Mouse (Mus musculus): ENCODE results near the gene St8sia1. TPM values are rescaled to one million over a fixed set of nuclear protein-coding genes. Genes with fewer than 3 reads are reported as not detected.

St8sia1 gene
- polyA plus RNA-seq, 1 experiment from 2014 or later: 2.4 TPM

GRCm38 (mm10) chr6:142915464-142915863 lies 48.8 kb downstream of the St8sia1 start:
- ATAC-seq (replicated peaks; ENCODE audit: low FRiP score) (no peak), DNase-seq (ENCODE audit: low spot score) (no peak)
- WGBS: 80% methylated on average over 5 of the region's 5 CpGs
- no peak overlapping the region for H3K27ac ChIP-seq (ENCODE audit: low read depth, low read length)
- no peaks in the 10 kb centered on the region for H3K9me3 ChIP-seq (ENCODE audit: control insufficient read depth, low read length)
- H3K4me1 ChIP-seq (replicated peaks; ENCODE audit: control insufficient read depth, insufficient read depth, low read length): 0 out of 2 replicates have a peak, but pooled peaks cover 2% of the 10 kb centered on the region
- no peak overlapping the region for H3K4me3 ChIP-seq (ENCODE audit: low read depth, low read length)
- no peak overlapping the region for H3K4me2 ChIP-seq (ENCODE audit: low read depth, low read length, severe bottlenecking)
- H3K27me3 ChIP-seq (ENCODE audit: control insufficient read depth, insufficient read depth, low read length): no peaks in the 10 kb centered on the region
- no peaks in the 10 kb centered on the region for H3K36me3 ChIP-seq (ENCODE audit: control insufficient read depth, insufficient read depth, low read length)
- H3K9ac ChIP-seq (ENCODE audit: low read length): no peak overlapping the region

GRCm38 (mm10) chr6:142914676-142915075 lies 49.6 kb downstream of the St8sia1 start:
- Histone ChIP-seq H3K36me3 (ENCODE audit: control insufficient read depth, insufficient read depth, low read length) (no peaks in the 10 kb centered on the region), H3K9ac (ENCODE audit: low read length) (no peak overlapping the region), H3K27ac (ENCODE audit: low read depth, low read length) (no peak overlapping the region), H3K27me3 (ENCODE audit: control insufficient read depth, insufficient read depth, low read length) (no peaks in the 10 kb centered on the region), H3K9me3 (ENCODE audit: control insufficient read depth, low read length) (no peaks in the 10 kb centered on the region), H3K4me1 (replicated peaks; ENCODE audit: control insufficient read depth, insufficient read depth, low read length) (0 out of 2 replicates have a peak, but pooled peaks cover 2% of the 10 kb centered on the region), H3K4me2 (ENCODE audit: low read depth, low read length, severe bottlenecking) (no peak overlapping the region), H3K4me3 (ENCODE audit: low read depth, low read length) (no peak overlapping the region)
- no peak for ATAC-seq (replicated peaks; ENCODE audit: low FRiP score)
- DNase-seq (ENCODE audit: low spot score): no peak
- WGBS: 93% methylated on average over 10 of the region's 10 CpGs

GRCm38 (mm10) chr6:142911263-142911662 lies 53.0 kb downstream of the St8sia1 start:
- Histone ChIP-seq H3K4me3 (ENCODE audit: low read depth, low read length) (no peak overlapping the region), H3K4me1 (replicated peaks; ENCODE audit: control insufficient read depth, insufficient read depth, low read length) (0 out of 2 replicates have a peak, but pooled peaks cover 2% of the 10 kb centered on the region), H3K9ac (ENCODE audit: low read length) (no peak overlapping the region), H3K9me3 (ENCODE audit: control insufficient read depth, low read length) (no peaks in the 10 kb centered on the region), H3K27ac (ENCODE audit: low read depth, low read length) (no peak overlapping the region), H3K27me3 (ENCODE audit: control insufficient read depth, insufficient read depth, low read length) (no peaks in the 10 kb centered on the region), H3K36me3 (ENCODE audit: control insufficient read depth, insufficient read depth, low read length) (no peaks in the 10 kb centered on the region), H3K4me2 (ENCODE audit: low read depth, low read length, severe bottlenecking) (no peak overlapping the region)
- ATAC-seq (replicated peaks; ENCODE audit: low FRiP score) (no peak), DNase-seq (ENCODE audit: low spot score) (no peak)
- WGBS: 94% methylated on average over 3 of the region's 3 CpGs

GRCm38 (mm10) chr6:142910721-142911120 lies 53.5 kb downstream of the St8sia1 start:
- no peak for DNase-seq (ENCODE audit: low spot score)
- Histone ChIP-seq H3K9me3 (ENCODE audit: control insufficient read depth, low read length) (no peaks in the 10 kb centered on the region), H3K4me2 (ENCODE audit: low read depth, low read length, severe bottlenecking) (no peak overlapping the region), H3K27me3 (ENCODE audit: control insufficient read depth, insufficient read depth, low read length) (no peaks in the 10 kb centered on the region), H3K4me3 (ENCODE audit: low read depth, low read length) (no peak overlapping the region), H3K4me1 (replicated peaks; ENCODE audit: control insufficient read depth, insufficient read depth, low read length) (0 out of 2 replicates have a peak, but pooled peaks cover 2% of the 10 kb centered on the region), H3K36me3 (ENCODE audit: control insufficient read depth, insufficient read depth, low read length) (no peaks in the 10 kb centered on the region), H3K9ac (ENCODE audit: low read length) (no peak overlapping the region), H3K27ac (ENCODE audit: low read depth, low read length) (no peak overlapping the region)
- no peak for ATAC-seq (replicated peaks; ENCODE audit: low FRiP score)
- WGBS: 94% methylated on average over 7 of the region's 7 CpGs

DNA sequence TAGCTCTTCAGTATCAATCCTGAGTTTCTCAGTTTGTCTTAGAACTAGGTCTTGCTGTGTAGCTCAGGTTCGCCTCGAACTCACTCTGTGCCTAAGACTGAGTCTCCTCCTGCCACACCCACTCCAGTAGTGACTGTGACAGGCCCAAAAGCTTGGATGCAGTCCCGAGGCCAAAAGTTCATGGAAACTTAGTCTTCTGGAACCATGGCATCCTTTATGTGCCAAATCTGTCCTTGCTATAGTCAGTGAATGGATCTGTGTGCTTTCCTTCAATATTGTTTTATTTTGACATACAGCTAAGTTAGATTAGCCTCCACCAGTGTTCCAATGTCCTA lies 54.5 kb downstream of the St8sia1 start:
- H3K9me3 ChIP-seq (ENCODE audit: control insufficient read depth, low read length): no peaks in the 10 kb centered on the region
- DNase-seq (ENCODE audit: low spot score): no peak
- no peak overlapping the region for H3K4me3 ChIP-seq (ENCODE audit: low read depth, low read length)
- no peak for ATAC-seq (replicated peaks; ENCODE audit: low FRiP score)
- no peaks in the 10 kb centered on the region for H3K27me3 ChIP-seq (ENCODE audit: control insufficient read depth, insufficient read depth, low read length)
- 0 out of 2 replicates have a peak, but pooled peaks cover 1% of the 10 kb centered on the region for H3K4me1 ChIP-seq (replicated peaks; ENCODE audit: control insufficient read depth, insufficient read depth, low read length)
- no peak overlapping the region for H3K9ac ChIP-seq (ENCODE audit: low read length)
- 91% methylated on average over 3 of the region's 3 CpGs for WGBS
- no peaks in the 10 kb centered on the region for H3K36me3 ChIP-seq (ENCODE audit: control insufficient read depth, insufficient read depth, low read length)
- H3K27ac ChIP-seq (ENCODE audit: low read depth, low read length): no peak overlapping the region
- H3K4me2 ChIP-seq (ENCODE audit: low read depth, low read length, severe bottlenecking): no peak overlapping the region

DNA sequence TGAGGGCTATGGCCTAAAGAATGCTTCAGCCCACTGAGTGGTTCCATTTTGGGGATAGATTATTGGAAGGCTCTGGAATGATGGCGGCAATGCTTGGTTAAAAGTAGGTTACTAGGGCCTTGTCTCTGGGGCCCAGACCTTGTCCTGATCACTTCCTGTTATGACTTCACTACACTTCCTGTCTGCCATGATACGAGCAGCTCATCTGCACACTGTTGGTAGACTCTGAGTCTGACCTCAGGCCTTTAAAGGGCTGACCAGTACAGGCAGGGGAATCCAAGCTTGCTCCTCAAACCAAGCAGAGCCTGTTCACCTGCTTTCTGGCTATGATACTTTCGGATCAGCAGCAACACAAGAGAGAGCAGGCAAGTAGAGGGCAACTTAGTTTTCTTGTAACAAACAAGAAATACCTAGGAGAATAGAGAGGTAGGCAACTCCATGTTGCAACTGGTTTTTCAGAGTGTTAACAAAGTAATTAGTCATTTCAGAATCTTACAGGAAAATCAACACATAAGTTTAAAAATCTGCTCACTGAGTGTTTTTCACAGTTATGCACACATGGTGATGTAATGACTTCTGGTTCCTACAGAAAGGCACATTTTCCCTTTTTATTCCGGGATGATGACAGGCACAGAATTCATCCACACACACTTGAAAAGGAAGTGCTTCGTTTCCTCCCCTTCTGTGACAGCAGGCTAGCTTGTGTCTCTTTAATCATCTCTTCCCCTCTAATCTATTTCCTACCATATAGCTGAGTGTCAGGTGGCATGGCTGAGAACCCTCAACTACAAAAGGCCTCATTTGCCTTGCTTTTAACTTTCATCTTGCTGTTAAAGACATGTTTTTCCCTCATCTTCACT lies 55.1 kb downstream of the St8sia1 start:
- H3K4me2 ChIP-seq (ENCODE audit: low read depth, low read length, severe bottlenecking): no peak overlapping the region
- no peak overlapping the region for H3K9ac ChIP-seq (ENCODE audit: low read length)
- ATAC-seq (replicated peaks; ENCODE audit: low FRiP score) (no peak), DNase-seq (ENCODE audit: low spot score) (no peak)
- no peak overlapping the region for H3K4me3 ChIP-seq (ENCODE audit: low read depth, low read length)
- no peaks in the 10 kb centered on the region for H3K9me3 ChIP-seq (ENCODE audit: control insufficient read depth, low read length)
- H3K27ac ChIP-seq (ENCODE audit: low read depth, low read length): no peak overlapping the region
- no peaks in the 10 kb centered on the region for H3K36me3 ChIP-seq (ENCODE audit: control insufficient read depth, insufficient read depth, low read length)
- no peaks in the 10 kb centered on the region for H3K4me1 ChIP-seq (replicated peaks; ENCODE audit: control insufficient read depth, insufficient read depth, low read length)
- WGBS: 83% methylated on average over 5 of the region's 5 CpGs
- H3K27me3 ChIP-seq (ENCODE audit: control insufficient read depth, insufficient read depth, low read length): no peaks in the 10 kb centered on the region

DNA sequence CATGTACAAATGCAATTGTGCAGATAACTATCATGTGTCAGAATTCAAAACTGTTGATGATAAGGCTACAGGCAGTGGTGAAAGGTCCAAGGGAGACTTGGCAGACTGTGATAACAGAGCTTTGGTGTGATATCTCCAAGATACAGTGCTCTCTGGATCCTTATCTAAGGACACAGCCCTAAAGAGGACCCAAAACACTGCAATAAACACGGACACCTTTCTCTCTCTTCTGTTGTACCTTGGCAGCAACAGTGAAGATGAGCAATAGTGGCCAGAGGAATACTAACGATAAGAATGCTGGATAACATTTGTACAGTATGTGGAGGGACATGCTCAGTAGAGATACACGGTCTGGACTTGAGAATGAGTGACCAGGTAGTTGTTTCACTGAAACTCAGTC lies 55.8 kb downstream of the St8sia1 start:
- 93% methylated on average over 3 of the region's 3 CpGs for WGBS
- Histone ChIP-seq H3K4me3 (ENCODE audit: low read depth, low read length) (no peak overlapping the region), H3K9me3 (ENCODE audit: control insufficient read depth, low read length) (no peaks in the 10 kb centered on the region)

DNA sequence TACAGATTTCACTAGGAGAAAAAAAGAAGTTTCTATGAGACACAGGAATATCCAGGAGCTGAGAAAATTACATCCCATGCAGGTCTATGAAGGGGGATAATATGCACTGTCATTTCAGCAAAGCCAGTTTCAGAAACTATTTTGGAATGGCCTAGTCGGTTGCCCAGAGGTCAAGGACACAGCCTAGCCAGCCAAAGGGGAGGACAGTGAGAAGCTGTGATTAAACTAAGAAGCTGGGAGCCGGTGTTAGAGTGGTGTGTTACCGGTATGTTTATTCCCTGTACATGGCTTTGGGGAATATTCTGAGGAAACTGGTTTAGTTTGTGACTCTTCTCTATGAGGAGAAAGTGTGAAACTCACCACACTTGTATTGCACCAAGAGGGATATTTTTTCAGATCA lies 68.9 kb downstream of the St8sia1 start:
- no peak overlapping the region for H3K4me2 ChIP-seq (ENCODE audit: low read depth, low read length, severe bottlenecking)
- H3K27me3 ChIP-seq (ENCODE audit: control insufficient read depth, insufficient read depth, low read length): no peaks in the 10 kb centered on the region
- DNase-seq (ENCODE audit: low spot score) (no peak), ATAC-seq (replicated peaks; ENCODE audit: low FRiP score) (no peak)
- no peaks in the 10 kb centered on the region for H3K4me1 ChIP-seq (replicated peaks; ENCODE audit: control insufficient read depth, insufficient read depth, low read length)
- H3K9me3 ChIP-seq (ENCODE audit: control insufficient read depth, low read length): no peaks in the 10 kb centered on the region
- WGBS: 86% methylated on average over 3 of the region's 3 CpGs
- H3K4me3 ChIP-seq (ENCODE audit: low read depth, low read length): no peak overlapping the region
- no peaks in the 10 kb centered on the region for H3K36me3 ChIP-seq (ENCODE audit: control insufficient read depth, insufficient read depth, low read length)
- no peak overlapping the region for H3K27ac ChIP-seq (ENCODE audit: low read depth, low read length)
- H3K9ac ChIP-seq (ENCODE audit: low read length): no peak overlapping the region

More for the DNA sequence above, 55.8 kb downstream of the St8sia1 start:
- no peak overlapping the region for H3K4me2 ChIP-seq (ENCODE audit: low read depth, low read length, severe bottlenecking)
- H3K27ac ChIP-seq (ENCODE audit: low read depth, low read length): no peak overlapping the region
- DNase-seq (ENCODE audit: low spot score) (no peak), ATAC-seq (replicated peaks; ENCODE audit: low FRiP score) (no peak)
- no peaks in the 10 kb centered on the region for H3K36me3 ChIP-seq (ENCODE audit: control insufficient read depth, insufficient read depth, low read length)
- H3K4me1 ChIP-seq (replicated peaks; ENCODE audit: control insufficient read depth, insufficient read depth, low read length): no peaks in the 10 kb centered on the region
- no peaks in the 10 kb centered on the region for H3K27me3 ChIP-seq (ENCODE audit: control insufficient read depth, insufficient read depth, low read length)
- H3K9ac ChIP-seq (ENCODE audit: low read length): no peak overlapping the region

DNA sequence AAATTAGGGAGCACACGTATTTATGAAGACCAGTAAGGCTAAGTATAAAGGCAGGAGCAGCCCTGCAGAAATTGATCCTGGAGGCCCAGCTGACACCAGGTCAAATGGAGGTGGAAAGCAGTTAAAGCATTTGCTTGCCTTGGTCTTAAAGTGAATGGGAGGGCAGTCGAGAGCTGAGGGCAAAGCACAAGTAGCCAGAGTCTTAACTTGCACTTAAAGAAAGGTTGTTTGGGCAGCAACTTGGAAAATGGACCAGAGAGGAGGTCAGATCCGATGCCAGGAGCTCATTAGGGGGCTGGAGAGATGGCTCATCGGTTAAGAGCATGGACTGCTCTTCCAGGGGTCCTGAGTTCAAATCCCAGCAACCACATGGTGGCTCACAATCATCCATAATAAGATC lies 70.5 kb downstream of the St8sia1 start:
- H3K27me3 ChIP-seq (ENCODE audit: control insufficient read depth, insufficient read depth, low read length): no peaks in the 10 kb centered on the region
- H3K4me3 ChIP-seq (ENCODE audit: low read depth, low read length): no peak overlapping the region
- ATAC-seq (replicated peaks; ENCODE audit: low FRiP score): no peak
- H3K27ac ChIP-seq (ENCODE audit: low read depth, low read length): no peak overlapping the region
- no peak overlapping the region for H3K9ac ChIP-seq (ENCODE audit: low read length)
- WGBS: 87% methylated on average over 4 of the region's 4 CpGs
- no peak for DNase-seq (ENCODE audit: low spot score)
- H3K9me3 ChIP-seq (ENCODE audit: control insufficient read depth, low read length): no peaks in the 10 kb centered on the region
- no peaks in the 10 kb centered on the region for H3K36me3 ChIP-seq (ENCODE audit: control insufficient read depth, insufficient read depth, low read length)
- H3K4me1 ChIP-seq (replicated peaks; ENCODE audit: control insufficient read depth, insufficient read depth, low read length): no peaks in the 10 kb centered on the region
- H3K4me2 ChIP-seq (ENCODE audit: low read depth, low read length, severe bottlenecking): no peak overlapping the region

Data from forebrain, embryonic 11.5 days (tissue).